Mouse (Mus musculus) inflammation-experienced regulatory T-cells, adult 6 months (primary cell): ENCODE data around the gene Vmn1r47. TPM values are rescaled to one million over a fixed set of nuclear protein-coding genes. Genes with fewer than 3 reads are reported as not detected.
"Not testable (repeated sequence)": the region's sequence is repeated elsewhere in the genome, so short reads cannot be mapped to it uniquely, and the experiment has no call there.

ENCODE experiments used
- ATAC-seq: one replicate; pipeline ENCODE4 v1.8.0; 2017
- polyA plus RNA-seq, 3 experiments: library from polyadenylated mRNA; unstranded; fragments of 100-300 nt; shearing (Covaris generic); gene quantifications; one replicate each; pipeline ENCODE4 v1.2.1; 2017

Vmn1r47 gene
- not detected for polyA plus RNA-seq

DNA sequence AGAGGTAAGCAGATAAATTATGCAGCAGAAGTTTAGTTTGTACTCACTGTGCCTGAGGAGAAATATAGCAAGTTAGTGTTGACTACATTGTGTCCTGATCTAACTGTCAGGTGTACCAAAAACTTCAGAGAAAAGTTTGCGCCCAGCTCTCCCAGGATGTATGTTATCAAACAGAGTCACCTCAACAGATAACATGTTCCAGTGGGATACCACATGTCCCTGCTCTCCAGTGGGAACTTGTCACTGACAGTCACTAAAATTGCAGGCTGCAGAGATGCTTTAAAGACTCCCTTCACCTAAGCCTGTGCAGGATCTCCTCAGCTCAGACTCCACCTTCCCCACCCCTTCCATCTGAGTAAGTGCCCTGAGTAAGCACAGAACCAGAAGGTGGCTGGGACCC is at the start of gene Vmn1r47:
TSS of gene Vmn1r47 (plus strand) at position 301 of the 400 bp plus-strand sequence.
- ATAC-seq: not testable (repeated sequence)

DNA sequence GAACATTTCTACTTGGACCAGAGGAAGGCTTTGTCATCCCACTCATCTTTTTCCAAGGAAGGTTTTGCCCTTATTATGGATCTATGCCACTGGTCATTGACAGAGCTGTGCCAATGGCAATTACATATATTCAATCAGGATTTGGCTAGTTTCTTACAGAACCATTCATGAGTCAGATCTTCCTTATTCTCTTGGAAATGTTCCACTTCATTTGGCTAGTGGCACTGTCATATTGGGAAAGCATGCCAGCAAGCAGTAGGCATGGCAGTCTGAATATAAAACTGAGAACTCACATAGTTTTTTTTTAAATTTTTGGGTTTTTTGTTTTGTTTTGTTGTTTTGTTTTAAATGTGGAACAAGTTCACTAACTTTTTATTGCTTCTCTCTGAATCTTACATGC is 49.6 kb upstream of the Vmn1r47 start:
- no peak for ATAC-seq

DNA sequence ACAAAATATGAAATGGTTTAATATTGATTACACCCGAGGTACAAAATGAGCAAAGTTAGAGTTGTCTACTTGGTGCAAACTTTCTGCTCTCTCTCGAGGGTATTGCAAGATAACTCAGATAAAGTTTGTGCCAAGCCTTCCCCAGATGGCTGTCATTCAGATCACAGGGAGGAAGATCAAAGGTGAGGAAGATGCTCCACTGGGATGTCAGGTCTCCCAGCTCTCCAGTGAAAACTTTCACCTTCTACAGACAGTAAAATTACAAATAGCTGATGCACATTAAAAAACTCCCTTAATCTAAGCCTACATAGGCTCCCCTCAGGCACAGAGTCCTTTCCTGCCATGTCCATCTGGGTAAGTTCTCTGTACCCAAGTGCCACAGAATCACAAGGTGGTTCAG is 46.9 kb upstream of the Vmn1r47 start, which contains the start of gene Vmn1r46:
TSS of gene Vmn1r46 (plus strand) at position 301 of the 400 bp plus-strand sequence.
- ATAC-seq: no peak

DNA sequence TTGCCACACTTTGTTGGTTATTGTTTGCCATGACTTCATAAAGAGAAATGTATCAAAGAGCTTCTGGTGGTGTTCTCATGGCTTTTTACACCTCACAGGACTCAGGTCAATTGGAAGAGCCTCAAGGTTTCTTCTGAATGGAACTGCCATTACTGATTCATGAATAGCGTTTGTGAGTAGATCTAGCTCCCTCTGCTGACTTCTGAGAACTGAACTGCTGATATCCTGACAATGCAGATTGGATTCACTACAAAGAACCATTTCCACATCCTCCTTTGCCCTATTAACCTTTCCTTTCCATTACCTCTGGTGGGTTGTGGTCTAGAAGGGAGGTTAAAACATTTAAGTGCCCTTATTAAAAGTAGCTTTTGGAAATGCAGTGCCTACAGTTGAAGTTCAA is 30.0 kb upstream of the Vmn1r47 start:
- ATAC-seq: no peak

DNA sequence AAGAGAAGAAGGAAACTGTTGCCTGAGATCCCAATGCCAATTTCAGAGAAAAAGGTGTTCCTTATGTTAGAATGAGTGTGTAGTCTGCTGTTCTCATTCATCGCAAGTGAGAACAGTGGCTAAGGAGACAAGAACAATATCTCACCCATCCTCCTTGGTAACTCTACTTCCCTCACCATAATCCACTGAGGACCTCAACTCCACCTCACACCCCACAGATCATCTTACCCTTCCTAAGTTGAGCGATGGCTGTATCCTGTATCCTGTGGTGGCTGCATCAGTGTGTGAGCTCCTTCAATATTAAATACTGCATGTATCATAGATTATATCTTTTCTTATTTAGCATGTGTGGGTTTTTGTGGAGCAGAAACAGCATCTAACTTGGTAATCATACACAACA is 20.8 kb downstream of the Vmn1r47 start, which contains the start of gene Vmn1r48:
TSS of gene Vmn1r48 (minus strand) at position 101 of the 400 bp plus-strand sequence.
- not testable (repeated sequence) for ATAC-seq

Other genes with a start within 250 kb of the Vmn1r47 start
- not detected for gene Vmn1r42, start 139.7 kb upstream of the Vmn1r47 start, polyA plus RNA-seq
- not detected for gene Vmn1r43, start 139.7 kb upstream of the Vmn1r47 start, polyA plus RNA-seq
- not detected for gene Vmn1r44, start 132.5 kb upstream of the Vmn1r47 start, polyA plus RNA-seq
- not detected for gene Vmn1r45, start 75.5 kb upstream of the Vmn1r47 start, polyA plus RNA-seq
- gene Vmn1r46, start 46.8 kb upstream of the Vmn1r47 start, polyA plus RNA-seq: under 1 TPM in 2 of 3 experiments, not detected in 1; 0.03 to 0.07 TPM
- gene Vmn1r48, start 20.7 kb downstream of the Vmn1r47 start, polyA plus RNA-seq: not detected
- under 1 TPM in 2 of 3 experiments, not detected in 1; 0.07 to 0.08 TPM for gene Vmn1r49, start 62.4 kb downstream of the Vmn1r47 start, polyA plus RNA-seq
- not detected for gene Vmn1r50, start 85.3 kb downstream of the Vmn1r47 start, polyA plus RNA-seq
- gene Vmn1r51, start 106.4 kb downstream of the Vmn1r47 start, polyA plus RNA-seq: not detected
- not detected for gene Vmn1r52, start 158.7 kb downstream of the Vmn1r47 start, polyA plus RNA-seq
- not detected for gene V1ra8, start 186.6 kb downstream of the Vmn1r47 start, polyA plus RNA-seq
- not detected for gene Vmn1r53, start 208.3 kb downstream of the Vmn1r47 start, polyA plus RNA-seq
- not detected for gene Vmn1r54, start 230.2 kb downstream of the Vmn1r47 start, polyA plus RNA-seq